Mouse (Mus musculus) thymus, adult 2 months (tissue): ENCODE data around the gene Ntng2. TPM values are rescaled to one million over a fixed set of nuclear protein-coding genes. Genes with fewer than 3 reads are reported as not detected.

Source experiments
- DNase-seq: peaks from one replicate; pipeline ENCODE4 v3.0.0; 2021
- H3K27ac ChIP-seq: fragments of 200-500 bp; 2 replicates; pipeline ENCODE4 v1.5.1; 2012; ENCODE audit warnings: low read length, control low read depth; ENCODE audit not compliant: control insufficient read depth, insufficient read depth
- H3K27me3 ChIP-seq: fragments of 200-500 bp; 2 replicates; pipeline ENCODE4 v1.6.1; 2012; ENCODE audit warnings: mild to moderate bottlenecking, low read length, moderate library complexity, mixed read lengths; ENCODE audit not compliant: control insufficient read depth, insufficient read depth
- H3K36me3 ChIP-seq: fragments of 200-500 bp; 2 replicates; pipeline ENCODE4 v1.6.1; 2012; ENCODE audit warnings: mild to moderate bottlenecking, low read length, moderate library complexity; ENCODE audit not compliant: control insufficient read depth, insufficient read depth
- H3K4me1 ChIP-seq: fragments of 200-500 bp; replicated peaks from 2 replicates; pipeline ENCODE4 v1.6.1; 2012; ENCODE audit warnings: low read length; ENCODE audit not compliant: control insufficient read depth, insufficient read depth
- H3K4me3 ChIP-seq: fragments of 200-500 bp; 2 replicates; pipeline ENCODE4 v1.5.1; 2012; ENCODE audit warnings: mild to moderate bottlenecking, low read length, control low read depth, moderate library complexity; ENCODE audit not compliant: control insufficient read depth, insufficient read depth
- CTCF ChIP-seq: fragments of 200-500 bp; IDR thresholded peaks from 2 replicates; pipeline ENCODE4 v1.5.1; 2012; ENCODE audit warnings: mild to moderate bottlenecking, control low read depth, low read length, moderate library complexity, borderline replicate concordance; ENCODE audit not compliant: control insufficient read depth, poor library complexity, insufficient read depth; ENCODE audit errors: extremely low read depth
- POLR2A ChIP-seq: fragments of 200-500 bp; IDR thresholded peaks from 2 replicates; pipeline ENCODE4 v1.6.1; 2012; ENCODE audit warnings: mild to moderate bottlenecking, low read length, control low read depth, moderate library complexity; ENCODE audit not compliant: control insufficient read depth, poor library complexity, insufficient read depth; ENCODE audit errors: extremely low read depth
- WGBS: fragments of 180-500 bp; shearing (Covaris S2); methylation state at CpG from one replicate; pipeline ENCODE4 v1.1.7; 2018; 5-methylcytosine and 5-hydroxymethylcytosine counted together
- polyA plus RNA-seq: library from polyadenylated mRNA; depleted of rRNA; stranded (reverse); fragments of >200 nt; gene quantifications from 2 replicates; pipeline ENCODE4 v1.2.3, GENCODE M21; 2012; rRNA removed

Gene Ntng2
- polyA plus RNA-seq, 1 experiment = 26.0 TPM

- 90% methylated on average over 2 of the region's 2 CpGs for WGBS
- TF ChIP-seq CTCF (no peak), POLR2A (no peak)
- H3K36me3 ChIP-seq = peaks cover 57% of the 10 kb centered on the region
Measured at GRCm38 (mm10) chr2:29181111-29181510, 71.7 kb downstream of the Ntng2 start.

GRCm38 (mm10) chr2:29179810-29180209, 73.0 kb downstream of the Ntng2 start:
- WGBS = 42% methylated on average over 4 of the region's 4 CpGs
- no peaks in the 10 kb centered on the region for H3K27me3 ChIP-seq
- TF ChIP-seq POLR2A = no peak
- no peak for TF ChIP-seq CTCF
- peaks cover 66% of the 10 kb centered on the region for H3K36me3 ChIP-seq
- no peak for DNase-seq
- H3K4me3 ChIP-seq = no peak overlapping the region
- H3K27ac ChIP-seq = no peak overlapping the region
- no peaks in the 10 kb centered on the region for H3K4me1 ChIP-seq

More at GRCm38 (mm10) chr2:29181111-29181510, 71.7 kb downstream of the Ntng2 start:
- no peaks in the 10 kb centered on the region for H3K4me1 ChIP-seq
- DNase-seq = no peak
- H3K27ac ChIP-seq = no peak overlapping the region
- H3K4me3 ChIP-seq = no peak overlapping the region
- H3K27me3 ChIP-seq = no peaks in the 10 kb centered on the region

GRCm38 (mm10) chr2:29174887-29175286, 77.9 kb downstream of the Ntng2 start:
- no peaks in the 10 kb centered on the region for H3K27me3 ChIP-seq
- DNase-seq = no peak
- no peak overlapping the region for H3K4me3 ChIP-seq
- H3K36me3 ChIP-seq = peaks cover 88% of the 10 kb centered on the region
- no peak for TF ChIP-seq POLR2A
- TF ChIP-seq CTCF = no peak
- H3K27ac ChIP-seq = no peak overlapping the region
- no peaks in the 10 kb centered on the region for H3K4me1 ChIP-seq
- WGBS = 93% methylated on average over 3 of the region's 3 CpGs

DNA sequence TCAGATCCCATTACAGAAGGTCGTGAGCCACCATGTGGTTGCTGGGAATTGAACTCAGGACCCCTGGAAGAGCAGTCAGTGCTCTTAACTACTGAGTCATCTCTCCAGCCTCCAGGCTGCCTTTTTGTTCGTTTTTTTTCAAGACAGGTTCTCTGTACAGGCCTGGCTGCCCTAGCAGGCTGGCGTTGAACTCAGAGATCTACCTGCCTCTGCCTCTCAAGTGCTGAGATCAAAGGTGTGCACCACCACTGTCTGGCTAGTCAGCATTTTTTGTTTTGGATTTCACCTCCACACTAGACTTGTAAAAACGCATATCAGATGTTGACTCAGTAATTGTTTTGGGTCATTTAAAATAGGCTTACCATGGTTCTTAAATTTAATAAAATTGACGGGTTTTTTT, 84.7 kb downstream of the Ntng2 start:
- 96% methylated on average over 5 of the region's 5 CpGs for WGBS
- H3K36me3 ChIP-seq = peaks cover 76% of the 10 kb centered on the region
- no peak for DNase-seq

DNA sequence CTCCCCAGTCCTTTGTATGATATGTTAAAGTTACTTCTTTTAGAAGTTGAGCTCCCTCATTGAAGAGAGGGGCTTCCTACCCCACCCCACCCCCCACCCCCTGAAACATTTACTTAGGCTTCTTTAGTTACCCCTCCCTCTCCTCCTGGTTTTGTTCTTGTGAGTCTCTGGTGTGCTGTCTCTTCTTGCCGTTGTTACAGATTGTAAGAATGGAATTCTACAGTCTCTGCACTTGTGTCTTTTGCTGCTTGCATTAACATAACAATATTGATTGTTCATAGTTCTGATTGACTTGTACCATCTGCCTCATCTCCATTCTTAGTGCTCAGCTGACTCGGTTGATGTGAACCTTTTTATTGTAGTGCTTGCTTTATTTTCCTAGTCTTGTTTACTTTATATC, 100.9 kb downstream of the Ntng2 start:
- H3K36me3 ChIP-seq = peaks cover 94% of the 10 kb centered on the region

More for the DNA sequence above, 84.7 kb downstream of the Ntng2 start:
- TF ChIP-seq CTCF (no peak), POLR2A (no peak)
- no peaks in the 10 kb centered on the region for H3K4me1 ChIP-seq
- H3K27me3 ChIP-seq = no peaks in the 10 kb centered on the region
- H3K4me3 ChIP-seq = no peak overlapping the region
- no peak overlapping the region for H3K27ac ChIP-seq

More for the DNA sequence above, 100.9 kb downstream of the Ntng2 start:
- WGBS = 90% methylated on average over 2 of the region's 2 CpGs
- no peaks in the 10 kb centered on the region for H3K4me1 ChIP-seq
- H3K27ac ChIP-seq = no peak overlapping the region
- no peak overlapping the region for H3K4me3 ChIP-seq
- TF ChIP-seq CTCF (no peak), POLR2A (no peak)
- no peaks in the 10 kb centered on the region for H3K27me3 ChIP-seq
- DNase-seq = no peak

Other genes with a start within 250 kb of the Ntng2 start
- gene Cfap77, start 197.9 kb downstream of the Ntng2 start, polyA plus RNA-seq = 0.38 and 0.48 TPM in 2 replicates
- gene Ttf1, start 192.7 kb downstream of the Ntng2 start, polyA plus RNA-seq = 12.2 and 12.7 TPM in 2 replicates
- gene Setx, start 128.8 kb downstream of the Ntng2 start, polyA plus RNA-seq = 14.5 and 16.9 TPM in 2 replicates
- gene Med27, start 93.8 kb upstream of the Ntng2 start, polyA plus RNA-seq = 73.2 and 73.5 TPM in 2 replicates